Mouse (Mus musculus): ENCODE results near the gene Dynll1. TPM values are rescaled to one million over a fixed set of nuclear protein-coding genes. Genes with fewer than 3 reads are reported as not detected.

The Dynll1 gene
- polyA plus RNA-seq, 1 experiment from 2014 or later = 1,701 TPM

Other genes starting within 250 kb of the Dynll1 start
- gene Gm10401, start 202.7 kb downstream of the Dynll1 start, polyA plus RNA-seq (2016; fragmentation: Nextera tagmentation; extraction: Ambion mirVana) = 13.7 and 15.7 TPM in 2 replicates
- 107 and 138 TPM in 2 replicates for gene Acads, start 181.7 kb downstream of the Dynll1 start, polyA plus RNA-seq (2016; fragmentation: Nextera tagmentation; extraction: Ambion mirVana)
- gene Unc119b, start 166.0 kb downstream of the Dynll1 start, polyA plus RNA-seq (2016; fragmentation: Nextera tagmentation; extraction: Ambion mirVana) = 25.7 and 35.8 TPM in 2 replicates
- 110 and 113 TPM in 2 replicates for gene Mlec, start 142.8 kb downstream of the Dynll1 start, polyA plus RNA-seq (2016; fragmentation: Nextera tagmentation; extraction: Ambion mirVana)
- gene Cabp1, start 106.6 kb downstream of the Dynll1 start, polyA plus RNA-seq (2016; fragmentation: Nextera tagmentation; extraction: Ambion mirVana) = 0.79 and 1.2 TPM in 2 replicates
- gene Pop5, start 65.2 kb downstream of the Dynll1 start, polyA plus RNA-seq (2016; fragmentation: Nextera tagmentation; extraction: Ambion mirVana) = 88.7 and 117 TPM in 2 replicates
- 102 and 117 TPM in 2 replicates for gene Rnf10, start 28.1 kb downstream of the Dynll1 start, polyA plus RNA-seq (2016; fragmentation: Nextera tagmentation; extraction: Ambion mirVana)
- gene Coq5, start 21.3 kb downstream of the Dynll1 start, polyA plus RNA-seq (2016; fragmentation: Nextera tagmentation; extraction: Ambion mirVana) = 78.2 and 87.8 TPM in 2 replicates
- 154 and 293 TPM in 2 replicates for gene Srsf9, start 26.2 kb upstream of the Dynll1 start, polyA plus RNA-seq (2016; fragmentation: Nextera tagmentation; extraction: Ambion mirVana)
- gene Gatc, start 40.2 kb upstream of the Dynll1 start, polyA plus RNA-seq (2016; fragmentation: Nextera tagmentation; extraction: Ambion mirVana) = 22.8 and 25.8 TPM in 2 replicates
- 40.3 and 46.7 TPM in 2 replicates for gene Triap1, start 40.2 kb upstream of the Dynll1 start, polyA plus RNA-seq (2016; fragmentation: Nextera tagmentation; extraction: Ambion mirVana)
- 1,049 and 1,325 TPM in 2 replicates for gene Cox6a1, start 48.0 kb upstream of the Dynll1 start, polyA plus RNA-seq (2016; fragmentation: Nextera tagmentation; extraction: Ambion mirVana)
- 9.6 and 17.1 TPM in 2 replicates for gene Msi1, start 128.6 kb upstream of the Dynll1 start, polyA plus RNA-seq (2016; fragmentation: Nextera tagmentation; extraction: Ambion mirVana)
- 0.48 and 1.4 TPM in 2 replicates for gene Pla2g1b, start 165.3 kb upstream of the Dynll1 start, polyA plus RNA-seq (2016; fragmentation: Nextera tagmentation; extraction: Ambion mirVana)
- 18.7 and 19.0 TPM in 2 replicates for gene Sirt4, start 183.7 kb upstream of the Dynll1 start, polyA plus RNA-seq (2016; fragmentation: Nextera tagmentation; extraction: Ambion mirVana)
- 30.3 and 31.9 TPM in 2 replicates for gene Pxn, start 205.7 kb upstream of the Dynll1 start, polyA plus RNA-seq (2016; fragmentation: Nextera tagmentation; extraction: Ambion mirVana)

Measured in heart, embryonic 10.5 days (tissue).